Mouse (Mus musculus) neural tube, embryonic 15.5 days (tissue): Measurements from ENCODE around the gene Unc13a. TPM values are rescaled to one million over a fixed set of nuclear protein-coding genes. Genes with fewer than 3 reads are reported as not detected.
"Not testable (repeated sequence)": the region's sequence is repeated elsewhere in the genome, so short reads cannot be mapped to it uniquely, and the experiment has no call there.

Experiments used
- ATAC-seq: fragments of 200-750 bp; cut with Nextera tagmentation; 2 replicates; pipeline ENCODE4 v1.8.0; 2017; ENCODE audit warnings: mild to moderate bottlenecking, moderate TSS enrichment, moderate library complexity; ENCODE audit not compliant: low FRiP score
- H3K27ac ChIP-seq: fragments of 300-500 bp; sonication (generic); replicated peaks from 2 replicates; pipeline ENCODE4 v1.5.1; 2015; ENCODE audit warnings: mild to moderate bottlenecking, inconsistent platforms
- H3K27me3 ChIP-seq: fragments of 300-500 bp; sonication (generic); replicated peaks from 2 replicates; pipeline ENCODE4 v1.6.1; 2015; ENCODE audit warnings: inconsistent platforms
- H3K36me3 ChIP-seq: fragments of 300-500 bp; sonication (generic); 2 replicates; pipeline ENCODE4 v1.6.1; 2015; ENCODE audit warnings: inconsistent platforms
- H3K4me1 ChIP-seq: fragments of 300-500 bp; sonication (generic); 2 replicates; pipeline ENCODE4 v1.6.1; 2015; ENCODE audit warnings: inconsistent platforms
- H3K4me2 ChIP-seq: fragments of 300-500 bp; sonication (generic); 2 replicates; pipeline ENCODE4 v1.6.1; 2015; ENCODE audit warnings: inconsistent platforms, mild to moderate bottlenecking, moderate library complexity
- H3K4me3 ChIP-seq: fragments of 300-500 bp; sonication (generic); replicated peaks from 2 replicates; pipeline ENCODE4 v1.5.1; 2015; ENCODE audit warnings: mild to moderate bottlenecking, inconsistent platforms
- H3K9ac ChIP-seq: fragments of 300-500 bp; sonication (generic); replicated peaks from 2 replicates; pipeline ENCODE4 v1.6.1; 2015; ENCODE audit warnings: mild to moderate bottlenecking, inconsistent platforms
- H3K9me3 ChIP-seq: fragments of 300-500 bp; sonication (generic); replicated peaks from 2 replicates; pipeline ENCODE4 v1.6.1; 2016; ENCODE audit warnings: inconsistent platforms
- WGBS: fragments of 180-500 bp; shearing (Covaris S2); methylation state at CpG from one replicate; pipeline ENCODE4 v1.1.7; 2015; ENCODE audit warnings: mixed read lengths; 5-methylcytosine and 5-hydroxymethylcytosine counted together
- polyA plus RNA-seq: library from polyadenylated mRNA; unstranded; fragments of >200 nt; fragmentation: Nextera tagmentation; extraction: Ambion mirVana; gene quantifications from 2 replicates; pipeline ENCODE4 v1.2.1, GENCODE M21; 2015

The Unc13a gene
- polyA plus RNA-seq, 1 experiment from 2014 or later, result 22.2 TPM

DNA sequence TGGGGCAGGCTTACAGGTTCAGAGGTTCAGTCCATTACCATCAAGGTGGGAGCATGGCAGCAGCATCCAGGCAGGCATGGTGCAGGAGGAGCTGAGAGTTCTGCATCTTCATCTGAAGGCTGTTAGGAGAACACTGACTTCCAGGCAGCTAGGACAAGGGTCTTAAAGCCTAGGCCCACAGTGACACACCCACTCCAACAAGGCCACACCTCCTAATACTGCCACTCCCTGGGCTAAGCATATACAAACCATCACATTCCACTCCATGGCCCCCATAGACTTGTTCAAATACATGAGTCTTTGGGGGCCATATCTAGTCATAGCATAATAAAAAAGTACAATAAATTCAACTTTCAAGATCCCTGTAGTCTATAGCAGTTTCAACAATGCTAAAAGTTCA lies 31.8 kb upstream of the Unc13a start:
- H3K9ac ChIP-seq, ATAC-seq, H3K4me3 ChIP-seq, H3K36me3 ChIP-seq, H3K9me3 ChIP-seq, H3K4me2 ChIP-seq, H3K27ac ChIP-seq, H3K4me1 ChIP-seq: not testable (repeated sequence)
- H3K27me3 ChIP-seq, result peaks cover 72% of the 10 kb centered on the region

- 90% methylated on average over 3 of the region's 3 CpGs for WGBS
These were observed 31.4 kb upstream of the Unc13a start for GRCm38 (mm10) chr8:71702923-71703322.

DNA sequence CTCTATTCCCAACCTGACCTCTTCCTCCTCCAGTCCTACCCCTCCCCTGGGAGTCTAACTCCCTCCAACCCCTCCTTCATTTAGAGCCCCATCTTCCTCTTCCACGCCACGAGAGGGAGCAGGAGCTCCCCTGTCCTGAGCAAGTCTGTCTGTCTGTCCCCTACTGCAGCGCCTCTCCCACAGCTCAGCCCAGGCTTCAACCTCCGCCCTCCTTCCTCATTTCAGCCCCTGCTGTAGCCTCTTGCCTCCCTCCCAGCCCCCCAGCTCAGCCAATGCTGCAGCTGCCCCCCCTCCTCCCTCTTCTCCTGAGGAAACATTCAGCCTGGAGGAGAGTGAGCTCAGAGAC lies 30.5 kb upstream of the Unc13a start:
- Histone ChIP-seq H3K27ac (no peak overlapping the region), H3K4me2 (no peak overlapping the region), H3K4me3 (no peak overlapping the region), H3K9ac (no peak overlapping the region), H3K9me3 (no peaks in the 10 kb centered on the region), H3K27me3 (peaks cover 67% of the 10 kb centered on the region), H3K4me1 (peaks cover 7% of the 10 kb centered on the region; the same call in 1 of the 2 replicates), H3K36me3 (no peaks in the 10 kb centered on the region)
- WGBS, result 35% methylated on average over 4 of the region's 4 CpGs
- no peak for ATAC-seq

More at GRCm38 (mm10) chr8:71702923-71703322, 31.4 kb upstream of the Unc13a start:
- Histone ChIP-seq H3K36me3 (no peaks in the 10 kb centered on the region), H3K27ac (no peak overlapping the region), H3K4me1 (peaks cover 7% of the 10 kb centered on the region; the same call in 1 of the 2 replicates), H3K9ac (no peak overlapping the region), H3K27me3 (peaks cover 72% of the 10 kb centered on the region), H3K4me3 (no peak overlapping the region), H3K9me3 (no peaks in the 10 kb centered on the region), H3K4me2 (no peak overlapping the region)
- no peak for ATAC-seq

DNA sequence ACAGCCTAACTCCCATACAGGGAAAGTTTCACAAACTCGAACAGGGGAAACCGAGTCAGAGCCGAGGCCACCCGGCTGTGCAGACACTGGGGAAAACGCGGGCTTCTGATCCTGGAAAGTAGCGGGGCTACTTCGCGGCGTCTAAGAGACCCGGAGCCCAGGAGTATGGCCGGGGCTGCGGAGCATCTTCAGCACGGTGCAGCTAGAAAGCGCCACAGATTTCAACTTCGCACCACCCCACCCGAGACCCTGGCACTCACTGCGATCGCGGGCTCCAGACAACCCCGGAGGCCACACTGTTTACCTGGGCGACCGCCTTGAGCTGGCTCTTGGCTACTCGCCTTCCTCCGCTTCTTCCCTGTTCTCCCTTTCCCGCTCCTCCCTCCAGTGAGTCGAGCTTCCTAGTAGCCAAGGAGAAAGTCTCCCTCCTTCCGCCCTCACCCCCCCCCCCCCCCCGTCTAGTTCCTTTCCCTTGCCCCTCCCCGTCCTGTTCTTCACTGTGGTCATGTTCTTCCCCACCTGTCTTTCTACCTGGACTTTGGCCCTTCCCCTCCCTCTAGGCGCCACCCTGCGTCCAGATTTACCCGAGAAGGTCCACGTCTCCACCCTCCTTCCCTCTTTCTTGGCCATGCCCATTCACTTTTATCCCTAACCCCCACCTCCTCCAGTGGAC lies 30.0 kb upstream of the Unc13a start, which contains the start of gene B3gnt3:
Gene B3gnt3, minus strand, starts transcription at position 376 of the 673 bp plus-strand sequence.
- H3K27ac ChIP-seq, result no peak within 1 kb of the TSS
- no peaks in the 10 kb centered on the region for H3K36me3 ChIP-seq
- peaks cover 7% of the 10 kb centered on the region; the same call in 1 of the 2 replicates for H3K4me1 ChIP-seq
- H3K9me3 ChIP-seq, result no peaks in the 10 kb centered on the region
- 22% methylated on average over 32 of the region's 34 CpGs for WGBS
- H3K27me3 ChIP-seq, result peaks cover 72% of the 10 kb centered on the region
- peak within 1 kb of the TSS; percentile 31 for H3K4me2 ChIP-seq
- peak within 1 kb of the TSS; percentile 15 for H3K4me3 ChIP-seq
- no peak within 1 kb of the TSS for H3K9ac ChIP-seq
- ATAC-seq, result no peak

DNA sequence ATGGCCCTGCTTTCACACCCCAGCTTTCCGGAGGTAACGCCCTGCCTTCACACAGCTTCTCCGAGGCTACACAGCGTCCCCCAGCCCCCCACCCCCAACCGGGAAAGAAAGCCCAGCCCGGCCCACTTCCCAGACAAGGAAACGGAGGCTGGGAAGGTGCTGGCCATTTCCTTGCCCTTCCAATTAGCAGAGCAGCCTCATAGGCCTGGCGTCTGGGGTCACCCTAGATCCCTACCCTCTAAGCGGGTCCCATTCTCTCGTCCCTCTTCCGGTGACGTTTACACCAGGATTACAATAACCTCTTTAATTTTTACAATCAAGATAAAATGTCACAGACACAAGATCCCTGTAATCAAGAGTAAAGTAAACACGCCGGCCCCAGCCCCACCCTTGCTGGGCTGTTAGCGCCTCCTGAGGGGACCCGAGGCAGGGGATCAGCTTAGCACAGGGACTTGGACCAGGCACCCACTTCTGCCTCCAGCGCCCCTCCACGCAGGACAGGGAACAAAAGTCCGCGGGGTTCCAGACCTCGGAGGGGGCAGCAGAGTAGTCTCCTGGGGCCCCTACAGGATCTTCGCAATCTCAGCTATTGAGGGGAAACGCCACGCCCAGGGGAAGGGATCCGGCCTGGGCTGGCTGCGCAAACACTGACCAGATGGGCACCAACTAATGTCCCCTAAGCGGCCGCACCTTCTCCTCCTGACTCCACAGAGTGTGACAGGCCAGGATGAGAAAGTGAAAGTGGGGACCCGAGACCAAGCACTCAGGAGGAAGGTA lies 29.1 kb upstream of the Unc13a start:
- ATAC-seq, result 0 out of 2 replicates have a peak, but pooled peaks have one; percentile 13
- WGBS, result 8% methylated on average over 29 of the region's 29 CpGs
- H3K9ac ChIP-seq, result no peak overlapping the region
- H3K9me3 ChIP-seq, result no peaks in the 10 kb centered on the region
- peak overlapping the region; percentile 31 for H3K4me2 ChIP-seq
- no peaks in the 10 kb centered on the region for H3K36me3 ChIP-seq
- peaks cover 7% of the 10 kb centered on the region; the same call in 1 of the 2 replicates for H3K4me1 ChIP-seq
- peak overlapping the region; percentile 15; the same call in 1 of the 2 replicates for H3K4me3 ChIP-seq
- H3K27ac ChIP-seq, result no peak overlapping the region
- peaks cover 78% of the 10 kb centered on the region for H3K27me3 ChIP-seq

- WGBS, result 68% methylated on average over 12 of the region's 12 CpGs
- H3K36me3 ChIP-seq, result not testable (repeated sequence)
These were observed 23.9 kb upstream of the Unc13a start for GRCm38 (mm10) chr8:71695456-71695855.

DNA sequence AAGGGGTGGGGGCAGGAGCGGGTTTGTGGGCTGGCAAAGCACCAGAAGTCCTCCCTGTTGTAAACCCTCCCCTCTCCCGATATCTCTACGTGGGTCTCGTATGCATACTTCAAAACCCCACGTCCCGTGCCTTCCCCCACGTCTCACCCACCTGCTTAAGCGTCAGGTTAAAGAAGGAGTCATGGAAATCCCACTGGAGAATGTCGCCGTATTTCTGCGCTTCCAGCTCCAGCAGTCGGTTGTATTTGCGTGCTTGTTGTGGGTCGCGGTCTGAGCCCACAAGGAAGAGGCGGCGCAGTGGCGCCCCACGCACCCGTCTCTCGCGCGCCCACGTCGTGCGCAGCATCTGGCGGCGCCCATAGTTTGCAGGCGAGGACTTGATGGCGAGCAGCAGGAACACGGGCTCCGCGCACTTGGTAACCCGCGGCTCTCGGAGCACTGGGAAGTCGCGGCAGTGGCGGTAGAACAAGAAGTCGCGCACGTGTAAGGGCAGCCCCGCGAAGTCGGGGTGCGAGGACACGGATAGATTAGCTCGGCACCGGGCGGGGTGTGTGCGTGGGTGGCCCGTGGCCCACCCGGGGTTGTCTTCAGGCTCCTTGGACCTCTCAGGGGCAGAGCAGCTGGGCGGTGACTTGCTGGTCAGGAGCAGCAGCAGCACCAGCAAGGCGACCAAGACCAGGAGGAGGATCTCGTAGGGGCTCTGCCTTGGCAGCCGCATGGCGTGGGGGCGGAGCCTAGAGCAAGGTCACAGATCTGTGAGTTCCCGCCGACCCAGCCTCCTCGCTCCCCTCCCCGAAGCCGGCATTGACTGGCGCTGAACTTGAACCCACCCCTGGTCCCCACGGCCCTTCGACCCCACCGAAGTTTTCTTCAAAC lies 21.8 kb upstream of the Unc13a start:
- ATAC-seq, result no peak; the same call in 1 of the 2 replicates
- H3K27me3 ChIP-seq, result peaks cover 88% of the 10 kb centered on the region
- no peaks in the 10 kb centered on the region for H3K36me3 ChIP-seq
- no peaks in the 10 kb centered on the region for H3K9me3 ChIP-seq
- peak overlapping the region; percentile 52 for H3K4me2 ChIP-seq
- no peak overlapping the region for H3K9ac ChIP-seq
- H3K27ac ChIP-seq, result no peak overlapping the region
- WGBS, result 9% methylated on average over 68 of the region's 68 CpGs
- peaks cover 20% of the 10 kb centered on the region for H3K4me1 ChIP-seq
- H3K4me3 ChIP-seq, result peak overlapping the region; percentile 29

More at GRCm38 (mm10) chr8:71695456-71695855, 23.9 kb upstream of the Unc13a start:
- not testable (repeated sequence) for H3K4me2 ChIP-seq, H3K9ac ChIP-seq, H3K9me3 ChIP-seq, H3K27ac ChIP-seq, ATAC-seq, H3K4me3 ChIP-seq
- H3K4me1 ChIP-seq, result peaks cover 16% of the 10 kb centered on the region
- H3K27me3 ChIP-seq, result peaks cover 84% of the 10 kb centered on the region

DNA sequence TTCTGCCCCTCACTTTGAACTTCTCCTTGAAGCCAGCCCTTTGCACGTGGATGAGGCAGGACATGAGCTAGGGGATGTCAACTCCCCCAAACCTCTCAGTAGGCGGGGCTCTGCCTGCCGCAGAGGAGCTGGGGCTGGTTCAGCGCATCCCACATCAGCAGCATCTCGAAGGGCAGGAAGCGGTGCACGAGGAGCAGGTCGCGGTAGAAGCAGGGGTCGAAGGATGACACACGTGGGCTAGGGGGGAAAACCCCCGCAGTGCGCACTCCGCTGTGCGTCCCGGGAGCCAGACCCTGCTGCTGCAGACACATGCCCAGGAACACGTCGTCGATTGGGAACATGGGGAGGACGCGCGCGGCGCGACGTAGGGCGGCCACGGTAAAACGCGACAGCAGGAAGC lies 21.0 kb upstream of the Unc13a start:
- Histone ChIP-seq H3K27me3 (peaks cover 93% of the 10 kb centered on the region), H3K27ac (no peak overlapping the region), H3K9me3 (no peaks in the 10 kb centered on the region), H3K4me3 (0 out of 2 replicates have a peak overlapping the region, but pooled peaks have one; percentile 29), H3K4me2 (peak overlapping the region; percentile 30), H3K36me3 (no peaks in the 10 kb centered on the region), H3K4me1 (peaks cover 20% of the 10 kb centered on the region), H3K9ac (no peak overlapping the region)
- 3% methylated on average over 30 of the region's 30 CpGs for WGBS
- ATAC-seq, result 0 out of 2 replicates have a peak, but pooled peaks have one; percentile 5

- 2% methylated on average over 33 of the region's 33 CpGs for WGBS
- no peaks in the 10 kb centered on the region for H3K9me3 ChIP-seq
- peaks cover 100% of the 10 kb centered on the region for H3K27me3 ChIP-seq
- no peaks in the 10 kb centered on the region for H3K36me3 ChIP-seq
- H3K4me1 ChIP-seq, result peaks cover 39% of the 10 kb centered on the region
- ATAC-seq, result no peak
- peak within 1 kb of the TSS; percentile 19 for H3K4me3 ChIP-seq
- peak within 1 kb of the TSS; percentile 29 for H3K4me2 ChIP-seq
- no peak within 1 kb of the TSS for H3K27ac ChIP-seq
- no peak within 1 kb of the TSS for H3K9ac ChIP-seq
These were observed 17.5 kb upstream of the Unc13a start, which contains the start of gene Insl3 for GRCm38 (mm10) chr8:71689028-71689427. Gene Insl3 (plus strand): TSS chr8:71689214.

GRCm38 (mm10) chr8:71687616-71688015 lies 16.1 kb upstream of the Unc13a start:
- H3K4me2 ChIP-seq, result no peak overlapping the region
- no peaks in the 10 kb centered on the region for H3K36me3 ChIP-seq
- ATAC-seq, result no peak
- H3K27ac ChIP-seq, result no peak overlapping the region
- no peak overlapping the region for H3K4me3 ChIP-seq
- H3K9me3 ChIP-seq, result no peaks in the 10 kb centered on the region
- peaks cover 27% of the 10 kb centered on the region for H3K4me1 ChIP-seq
- no peak overlapping the region for H3K9ac ChIP-seq
- WGBS, result 5% methylated on average over 8 of the region's 8 CpGs
- H3K27me3 ChIP-seq, result peaks cover 100% of the 10 kb centered on the region

DNA sequence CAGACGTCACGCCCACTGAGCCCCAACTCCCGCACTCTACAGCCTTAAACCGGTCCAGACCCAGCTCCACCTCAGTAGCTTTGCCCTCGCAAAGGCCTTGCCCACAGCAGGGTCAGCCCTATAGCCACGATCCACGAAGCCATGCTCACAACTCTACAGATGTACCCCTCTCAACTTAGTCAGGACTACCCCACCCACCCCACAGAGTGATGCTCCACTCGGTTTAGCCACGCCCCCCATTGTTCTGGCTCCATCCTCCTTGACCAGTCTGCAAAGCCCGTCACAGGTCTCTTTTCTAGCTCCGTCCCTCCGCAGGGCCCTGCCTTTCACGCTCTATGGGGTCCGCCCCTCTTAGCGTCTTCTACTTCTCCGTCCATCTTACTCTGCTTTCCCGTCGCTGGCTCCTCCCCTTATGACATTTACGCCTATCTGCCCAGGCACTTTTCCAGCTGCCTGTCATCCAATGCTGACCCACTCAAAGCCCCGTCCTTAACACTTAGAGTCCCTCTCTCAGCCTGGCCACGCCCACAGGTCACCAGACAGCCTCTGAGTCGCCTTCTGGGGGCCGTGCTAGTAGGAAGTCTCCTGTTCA lies 14.7 kb upstream of the Unc13a start:
- Histone ChIP-seq H3K27me3 (peaks cover 100% of the 10 kb centered on the region), H3K9me3 (no peaks in the 10 kb centered on the region), H3K4me1 (peaks cover 30% of the 10 kb centered on the region), H3K4me2 (peak overlapping the region; percentile 70), H3K9ac (peak overlapping the region; percentile 31), H3K4me3 (peak overlapping the region; percentile 46), H3K27ac (no peak overlapping the region), H3K36me3 (no peaks in the 10 kb centered on the region)
- ATAC-seq, result peak; percentile 63
- 3% methylated on average over 23 of the region's 23 CpGs for WGBS
